Mouse (Mus musculus) small intestine, adult 2 months (tissue): ENCODE data around the gene Padi1.

ENCODE experiments used
- CTCF ChIP-seq: fragments of 200-500 bp; IDR thresholded peaks from 2 replicates; pipeline ENCODE4 v1.5.1; 2012; ENCODE audit warnings: low read depth, mild to moderate bottlenecking, control low read depth, inconsistent platforms, low read length, moderate library complexity, mixed read lengths; ENCODE audit not compliant: insufficient replicate concordance, insufficient read length; ENCODE audit errors: extremely low read depth
- POLR2A ChIP-seq: fragments of 200-500 bp; IDR thresholded peaks from 2 replicates; pipeline ENCODE4 v1.6.1; 2012; ENCODE audit warnings: low read depth, mild to moderate bottlenecking, control low read depth, inconsistent platforms, low read length, moderate library complexity

DNA sequence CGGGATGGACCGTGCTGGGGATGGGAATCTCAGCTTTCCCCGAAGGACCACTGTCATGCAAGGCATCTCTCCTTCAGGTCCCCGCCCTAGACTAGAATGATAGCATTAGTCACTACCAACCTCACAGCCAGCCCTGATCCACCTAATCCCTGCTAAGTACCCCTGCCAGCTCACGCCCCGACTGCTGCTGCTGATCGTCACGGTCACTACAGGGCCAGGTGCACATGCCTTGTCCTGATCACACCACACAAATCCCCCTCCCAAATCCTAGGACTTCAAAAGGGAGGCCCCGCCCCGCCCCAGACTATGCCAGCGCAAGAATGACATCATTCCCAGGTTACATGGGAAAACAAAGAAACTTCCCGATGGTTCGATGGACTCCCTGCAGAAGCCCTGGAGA lies 36.2 kb upstream of the Padi1 start:
- no peak for TF ChIP-seq CTCF
- no peak for TF ChIP-seq POLR2A
